Mouse (Mus musculus): ENCODE data around the gene Mycbp. TPM values are rescaled to one million over a fixed set of nuclear protein-coding genes. Genes with fewer than 3 reads are reported as not detected.

Mycbp gene
- 10 to 100 TPM in 1 of 4 experiments, 1 to 10 TPM in 3; 7.3 to 14.1 (median 8.7) TPM for total RNA-seq (2022)

GRCm38 (mm10) chr4:123904333-123905125, at the start of gene Mycbp:
Gene Mycbp, plus strand, starts transcription at chr4:123904832.
- peak; percentile 96 to 99 for DNase-seq (ENCODE audit: low spot score in 2 of 2)

- DNase-seq (ENCODE audit: low spot score in 2 of 2) = no peak
These were observed 47.7 kb upstream of the Mycbp start for GRCm38 (mm10) chr4:123856888-123857287.

DNA sequence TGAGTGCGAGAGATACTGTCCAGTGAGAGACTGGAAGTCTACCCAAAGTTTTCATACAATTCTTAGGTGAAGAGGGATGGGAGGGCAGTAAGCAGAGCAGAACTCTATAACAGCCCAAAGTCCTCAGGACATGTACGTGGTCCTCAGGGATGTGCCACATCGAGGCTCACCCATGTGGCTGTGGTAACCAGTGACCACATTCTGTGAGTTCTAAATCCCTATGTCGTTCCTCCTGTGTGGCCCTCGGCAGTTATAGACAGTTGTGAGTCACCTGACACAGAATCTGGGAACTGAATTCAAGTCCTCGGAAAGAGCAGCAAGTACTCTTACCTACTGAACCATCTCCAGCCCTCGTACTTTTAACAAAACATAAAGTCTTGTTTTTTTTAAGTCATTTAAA, 46.5 kb upstream of the Mycbp start:
- no peak for DNase-seq (ENCODE audit: low spot score in 2 of 2)

DNA sequence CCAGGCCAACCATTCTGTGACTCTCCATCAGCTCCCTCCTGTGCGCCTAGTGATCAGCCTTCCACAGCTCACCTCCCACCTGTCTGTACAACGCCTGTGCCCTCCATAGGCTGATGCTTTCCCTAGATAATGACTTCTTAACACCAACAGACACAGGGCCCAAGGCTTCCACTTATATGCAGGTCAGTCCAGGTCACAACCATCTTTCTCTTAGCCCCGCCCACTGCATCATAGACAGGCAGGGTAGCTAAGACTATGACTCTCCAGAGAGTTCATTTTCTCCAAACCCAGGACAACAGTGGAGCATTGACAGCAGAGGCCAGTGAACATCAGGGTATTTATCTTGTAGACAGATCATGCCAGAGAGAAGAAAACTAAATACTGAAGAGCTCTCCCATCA, 45.3 kb upstream of the Mycbp start, which contains the start of gene 4933427I04Rik:
Gene 4933427I04Rik (plus strand): TSS at position 301 of the 400 bp plus-strand sequence.
- no peak for DNase-seq (ENCODE audit: low spot score in 2 of 2)

DNA sequence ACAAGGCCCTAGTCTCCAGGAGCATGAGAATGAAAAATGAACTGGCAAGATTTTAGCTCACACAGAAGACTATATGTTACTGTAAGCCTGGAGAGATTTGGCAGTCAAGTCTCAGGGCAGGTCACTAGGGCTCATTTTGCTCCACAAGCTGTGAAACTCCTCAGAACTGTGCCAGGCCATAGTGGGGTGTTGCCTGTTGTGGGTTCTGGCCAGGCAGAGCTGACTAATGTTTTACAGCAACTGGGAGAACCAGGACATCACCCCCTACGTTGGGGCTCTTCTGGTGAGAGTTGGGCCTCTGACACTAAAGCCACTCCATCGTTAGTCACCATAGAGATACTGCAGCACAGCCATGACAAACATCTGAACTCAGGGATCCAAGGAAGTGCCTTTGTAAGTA, 44.8 kb upstream of the Mycbp start:
- no peak for DNase-seq (ENCODE audit: low spot score in 2 of 2)

GRCm38 (mm10) chr4:123860621-123861020, 44.0 kb upstream of the Mycbp start:
- no peak for DNase-seq (ENCODE audit: low spot score in 2 of 2)

DNA sequence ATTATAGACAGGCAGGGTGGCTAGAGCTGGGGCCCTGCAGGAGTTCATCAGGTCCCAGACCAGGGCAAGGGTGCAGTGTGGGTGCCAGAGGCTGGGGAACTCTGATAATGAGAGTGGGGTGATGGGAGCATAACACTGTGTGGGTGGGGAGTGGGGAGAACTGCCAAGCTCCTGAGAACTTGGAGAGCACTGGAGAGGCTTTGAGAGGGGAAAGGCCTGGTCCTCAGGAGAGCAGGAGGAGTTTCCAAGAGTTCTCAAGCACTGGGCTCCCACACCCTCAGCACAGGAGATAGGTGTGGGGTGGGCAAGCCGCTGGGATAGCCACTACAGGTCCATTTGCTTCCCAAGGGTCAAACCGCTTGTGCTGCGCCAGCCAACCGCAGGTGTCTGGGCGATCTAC, 10.9 kb upstream of the Mycbp start:
- DNase-seq (ENCODE audit: low spot score in 2 of 2) = no peak

GRCm38 (mm10) chr4:123894295-123894694, 10.3 kb upstream of the Mycbp start:
- DNase-seq (ENCODE audit: low spot score in 2 of 2) = no peak

- no peak for DNase-seq (ENCODE audit: low spot score in 2 of 2)
These were observed 5.9 kb upstream of the Mycbp start for GRCm38 (mm10) chr4:123898696-123899095.

GRCm38 (mm10) chr4:123903432-123903831, 1.2 kb upstream of the Mycbp start:
- DNase-seq (ENCODE audit: low spot score in 2 of 2) = no peak

GRCm38 (mm10) chr4:123905126-123905668, 565 bp downstream of the Mycbp start:
- DNase-seq (ENCODE audit: low spot score in 2 of 2) = no peak

DNA sequence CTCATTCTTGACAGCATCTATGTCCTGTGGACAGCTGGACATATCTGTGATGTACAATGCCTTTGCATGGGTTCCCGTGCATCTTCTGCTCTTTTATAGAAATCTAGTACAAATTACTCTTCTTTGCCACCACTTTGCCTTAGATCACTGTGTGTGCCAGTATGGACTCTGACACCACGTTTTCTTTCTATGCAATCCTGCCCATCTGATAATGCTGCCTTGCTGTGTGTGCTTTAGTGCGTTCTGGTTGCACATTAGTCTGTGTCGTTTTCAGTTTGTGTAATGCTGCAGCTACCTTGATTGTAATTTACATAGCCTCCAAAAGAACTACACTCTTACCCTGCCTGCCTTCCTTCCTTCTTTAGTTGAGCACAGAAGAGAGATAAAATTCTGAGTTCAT, 6.9 kb downstream of the Mycbp start:
- no peak for DNase-seq (ENCODE audit: low spot score in 2 of 2)

DNA sequence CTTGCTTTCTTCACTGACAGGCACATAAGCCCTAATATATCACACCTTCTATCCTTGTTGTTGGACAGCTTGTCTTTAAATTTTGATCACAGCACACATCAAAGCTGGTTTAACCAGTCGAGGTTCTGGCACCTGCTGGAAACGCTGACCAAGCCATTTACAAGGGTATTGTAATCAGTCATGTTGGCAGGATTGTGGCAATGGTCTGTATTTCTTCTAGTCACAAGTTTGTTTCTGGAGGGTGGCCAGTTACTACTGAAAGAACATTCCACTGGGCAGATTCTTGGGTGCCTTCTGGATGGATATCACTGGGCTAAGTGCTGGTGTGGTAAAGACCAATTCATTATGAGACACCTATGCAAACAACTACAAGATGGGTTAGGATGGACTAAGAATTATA, 7.8 kb downstream of the Mycbp start:
- DNase-seq (ENCODE audit: low spot score in 2 of 2) = no peak

- DNase-seq (ENCODE audit: low spot score in 2 of 2) = peak; percentile 99 to 100
These were observed 12.3 kb downstream of the Mycbp start, which contains the start of gene Rragc for GRCm38 (mm10) chr4:123916748-123917547. Gene Rragc, plus strand, starts transcription at chr4:123917446.

DNA sequence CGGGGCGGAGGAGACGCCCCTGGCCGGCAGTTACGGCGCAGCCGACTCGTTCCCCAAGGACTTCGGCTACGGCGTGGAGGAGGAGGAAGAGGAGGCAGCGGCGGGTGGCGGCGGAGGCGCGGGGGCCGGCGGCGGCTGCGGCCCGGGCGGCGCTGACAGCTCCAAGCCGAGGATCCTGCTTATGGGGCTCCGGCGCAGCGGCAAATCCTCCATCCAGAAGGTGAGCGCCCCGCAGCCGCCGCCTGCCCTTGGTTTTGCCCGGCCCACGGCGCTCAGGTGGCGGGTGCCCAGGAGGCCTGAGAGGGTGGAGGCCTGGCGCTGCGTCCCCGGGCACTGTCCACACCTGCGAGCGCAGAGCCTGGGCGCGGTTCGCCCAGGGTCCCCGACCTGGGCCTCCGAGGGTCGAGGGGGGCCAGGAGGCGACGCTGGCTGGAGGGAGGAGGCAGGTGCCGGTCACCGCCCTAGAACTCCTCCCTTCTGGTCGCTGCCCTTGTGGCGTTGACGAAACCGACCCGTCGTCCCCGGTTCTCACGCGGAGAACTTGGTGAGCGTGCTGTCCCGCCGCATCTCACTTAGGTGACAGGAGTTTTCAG, 13.0 kb downstream of the Mycbp start, which contains the start of gene 4930535I16Rik:
Gene 4930535I16Rik (minus strand): TSS at position 475 of the 593 bp plus-strand sequence.
- DNase-seq (ENCODE audit: low spot score in 2 of 2) = no peak

DNA sequence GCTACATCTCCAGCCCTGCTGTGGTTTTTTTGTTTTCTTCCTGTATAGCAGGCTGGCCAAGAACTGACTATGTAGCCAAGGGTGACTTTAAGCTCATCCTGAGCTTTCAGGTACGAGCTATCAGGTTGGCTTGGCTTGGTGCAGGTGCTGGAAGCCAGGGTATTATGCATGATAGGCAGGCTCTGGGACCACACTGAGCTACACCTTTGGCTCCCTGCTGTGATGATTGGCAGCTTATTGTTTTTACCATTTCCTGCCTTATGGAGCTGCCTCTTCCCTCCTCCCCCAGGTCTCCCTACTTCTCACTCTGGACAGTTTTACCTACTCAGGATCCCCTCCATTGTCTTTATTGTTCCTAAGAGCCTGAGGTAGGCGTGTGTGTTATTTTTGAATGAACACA, 14.2 kb downstream of the Mycbp start:
- DNase-seq (ENCODE audit: low spot score in 2 of 2) = no peak

DNA sequence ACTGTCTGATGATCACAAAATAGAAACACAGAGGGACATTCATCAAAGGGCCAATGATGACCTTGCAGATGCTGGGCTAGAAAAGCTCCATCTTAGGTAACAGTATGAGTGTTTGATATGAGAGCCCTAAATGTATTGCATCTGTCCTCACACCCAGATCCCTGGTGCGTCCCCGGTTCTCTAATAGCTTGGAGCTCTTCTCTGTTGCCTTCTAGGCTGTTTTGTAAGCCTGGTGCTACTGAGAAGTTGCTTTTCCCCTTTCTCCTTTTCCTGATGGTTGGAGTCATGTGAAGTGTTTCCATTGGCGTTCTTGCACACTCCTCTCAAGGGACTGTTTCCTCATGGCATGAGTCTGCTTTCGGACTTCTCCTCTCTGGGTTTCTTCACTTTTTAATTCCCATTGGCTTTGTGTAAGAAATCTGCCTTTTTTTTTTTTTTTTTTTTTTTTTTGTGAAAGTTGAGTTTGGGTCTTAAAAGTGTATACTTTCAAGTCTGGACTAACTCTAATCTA, 16.5 kb downstream of the Mycbp start:
- DNase-seq (ENCODE audit: low spot score in 2 of 2) = no peak

GRCm38 (mm10) chr4:123927961-123928360, 23.3 kb downstream of the Mycbp start:
- DNase-seq (ENCODE audit: low spot score in 2 of 2) = no peak

DNA sequence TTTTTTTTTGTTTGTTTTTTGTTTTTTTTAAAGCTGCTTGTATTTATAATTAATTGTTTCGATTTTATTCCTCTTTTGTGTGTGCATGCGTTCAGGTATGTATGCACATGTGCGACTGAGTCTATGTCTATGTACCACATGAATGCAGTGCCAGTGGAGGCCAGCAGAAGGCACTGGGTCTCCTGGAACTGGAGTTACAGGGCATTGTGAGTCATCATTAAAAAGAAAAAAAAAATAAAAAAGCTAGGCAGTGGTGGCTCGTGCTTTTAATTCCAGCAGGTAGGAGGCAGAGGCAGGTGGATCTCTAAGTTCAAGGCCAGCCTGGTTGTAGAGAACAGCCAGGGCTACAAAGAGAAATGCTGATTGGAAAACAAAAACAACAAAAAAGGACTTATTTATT, 25.4 kb downstream of the Mycbp start:
- no peak for DNase-seq (ENCODE audit: low spot score in 2 of 2)

DNA sequence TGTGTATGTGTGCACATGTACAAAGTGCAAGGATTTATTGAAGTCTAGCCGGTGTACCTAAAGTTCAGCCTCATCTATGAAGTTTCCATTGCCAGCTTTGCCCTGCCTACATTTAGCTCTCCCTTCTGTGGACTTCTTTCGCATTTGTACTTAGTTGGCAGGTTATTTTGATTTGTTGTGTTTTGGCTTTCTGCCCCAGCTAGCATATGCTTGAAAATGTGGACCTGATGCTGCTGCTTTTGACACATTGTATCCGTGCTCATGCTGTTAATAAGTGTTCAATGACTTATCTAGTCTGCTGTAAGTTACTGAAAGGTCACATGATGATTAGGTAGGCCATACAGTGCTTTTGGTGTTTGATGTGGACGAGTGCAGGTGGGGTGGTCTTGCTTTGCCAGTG, 29.7 kb downstream of the Mycbp start:
- peak; percentile 56 to 64 for DNase-seq (ENCODE audit: low spot score in 2 of 2)

- DNase-seq (ENCODE audit: low spot score in 2 of 2) = no peak
These were observed 31.4 kb downstream of the Mycbp start for GRCm38 (mm10) chr4:123936059-123936458.
